ENCODE assay signal across 23 mouse cellular contexts in the genomic region with DNA sequence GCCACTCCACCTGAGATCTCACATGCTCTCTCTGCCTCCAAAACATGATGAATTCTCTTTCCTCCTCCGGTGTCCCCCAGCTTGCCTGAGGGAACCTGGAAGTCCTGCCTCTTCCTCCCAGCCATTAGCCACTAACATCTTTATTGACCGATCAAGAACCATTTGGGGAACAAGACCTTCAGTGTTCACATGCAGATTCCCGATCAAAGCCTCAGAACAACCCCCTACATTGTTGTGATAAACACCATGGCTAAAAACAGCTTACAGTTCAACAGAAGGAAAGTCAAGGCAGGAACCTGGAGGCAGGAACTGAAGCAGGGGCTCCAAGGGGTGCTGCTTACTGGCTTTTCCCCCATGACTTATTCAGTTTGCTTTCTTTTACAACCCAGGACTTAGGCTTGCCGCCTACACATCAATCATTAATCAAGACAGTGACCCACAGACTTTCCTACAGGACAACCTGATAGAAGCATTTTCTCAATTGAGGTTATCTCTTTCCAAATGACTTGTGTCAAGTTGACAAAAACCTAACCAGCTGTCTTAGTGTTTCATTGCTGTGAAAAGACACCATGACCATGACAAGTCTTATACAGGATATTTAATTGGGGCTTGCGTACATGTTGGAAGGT. TPM values are rescaled to one million over a fixed set of nuclear protein-coding genes. Genes with fewer than 3 reads are reported as not detected.
"Had no signal": no experiment of that assay in that cellular context is flagged by ENCODE, and none has a peak within 500 bp of the region (broad histone marks: within the 10 kb centered on the region; RNA-seq: fewer than 3 reads in every experiment).

No protein-coding gene starts in this region.

- H3K9me3 ChIP-seq: midbrain, embryonic 12.5 days; midbrain, embryonic 15.5 days; neural tube, embryonic 12.5 days; stomach, embryonic 15.5 days had no signal

- H3K27ac ChIP-seq: kidney, embryonic 15.5 days; layer of hippocampus, adult 2 months; left cerebral cortex, adult 2 months; macrophage; midbrain, embryonic 12.5 days; midbrain, embryonic 15.5 days; neural tube, embryonic 12.5 days; stomach, embryonic 15.5 days had no signal

- H3K36me3 ChIP-seq: kidney, embryonic 15.5 days; liver, embryonic 13.5 days; midbrain, embryonic 12.5 days; midbrain, embryonic 15.5 days; neural tube, embryonic 12.5 days; stomach, embryonic 15.5 days had no signal

- H3K4me1 ChIP-seq: kidney, embryonic 15.5 days; midbrain, embryonic 12.5 days; midbrain, embryonic 15.5 days; neural tube, embryonic 12.5 days; stomach, embryonic 15.5 days had no signal

- DNase-seq: kidney, adult 18-20 months; kidney, postnatal 14 days; layer of hippocampus, adult 9-11 months; layer of hippocampus, postnatal 36 days; liver, embryonic 13.5 days; lung, embryonic 14.5 days; right cerebral cortex, postnatal 14 days; right cerebral cortex, postnatal 4 days; spleen, adult 18-20 months; thymus, postnatal 36 days had no signal

- ATAC-seq: lung, postnatal 0 days; midbrain, embryonic 15.5 days had no signal

- H3K9ac ChIP-seq: kidney, embryonic 15.5 days; liver, embryonic 13.5 days; lung, embryonic 14.5 days; midbrain, embryonic 12.5 days; midbrain, embryonic 15.5 days; neural tube, embryonic 12.5 days; stomach, embryonic 15.5 days had no signal

- H3K4me3 ChIP-seq: kidney, embryonic 15.5 days; layer of hippocampus, adult 2 months; left cerebral cortex, adult 2 months; liver, embryonic 13.5 days; midbrain, embryonic 12.5 days; midbrain, embryonic 15.5 days; neural tube, embryonic 12.5 days; stomach, embryonic 15.5 days had no signal

- H3K4me2 ChIP-seq: kidney, embryonic 15.5 days; liver, embryonic 13.5 days; lung, embryonic 14.5 days; midbrain, embryonic 12.5 days; midbrain, embryonic 15.5 days; neural tube, embryonic 12.5 days; stomach, embryonic 15.5 days had no signal

- H3K27me3 ChIP-seq: kidney, embryonic 15.5 days; liver, embryonic 13.5 days; midbrain, embryonic 12.5 days; midbrain, embryonic 15.5 days; neural tube, embryonic 12.5 days; stomach, embryonic 15.5 days had no signal

RNA-seq across cellular contexts. Expression of a gene that starts 22.6 kb away (rescaled TPM):
- total RNA-seq: layer of hippocampus, adult 2 months; layer of hippocampus, postnatal 36 days; left cerebral cortex, adult 2 months; left cerebral cortex, postnatal 10 days; left cerebral cortex, postnatal 36 days; liver, adult 2 months had no signal
- polyA plus RNA-seq: macrophage; urinary bladder, adult 2 months had no signal
